17 mouse cellular contexts compared by ENCODE assay signal in the genomic region with DNA sequence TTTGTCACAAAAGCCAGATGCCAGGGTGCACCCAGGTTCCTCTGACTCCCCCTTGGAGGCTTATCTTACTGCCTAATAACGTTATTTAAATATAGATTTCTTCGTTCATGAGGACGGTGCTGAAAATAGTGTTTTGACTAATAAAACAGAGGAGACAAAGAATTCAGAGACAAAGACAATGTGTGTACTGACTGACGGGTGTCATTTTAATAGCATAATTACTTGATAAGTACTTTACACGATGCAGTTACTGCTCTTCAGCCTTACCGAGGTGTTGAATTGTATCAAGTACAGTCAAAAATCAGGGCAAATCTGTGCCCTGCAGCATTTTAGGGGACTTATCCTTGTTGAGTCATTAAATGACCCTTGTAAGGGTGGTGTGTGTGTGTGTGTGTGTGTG.
"Had no signal": no experiment of that assay in that cellular context is flagged by ENCODE, and none has a peak within 500 bp of the region (broad histone marks: within the 10 kb centered on the region; RNA-seq: fewer than 3 reads in every experiment).

No protein-coding gene starts in this region.

- H3K9ac ChIP-seq: liver, postnatal 0 days; lung, embryonic 15.5 days; midbrain, embryonic 12.5 days; midbrain, embryonic 15.5 days; neural tube, embryonic 12.5 days; stomach, embryonic 15.5 days had no signal

- H3K27me3 ChIP-seq: lung, embryonic 15.5 days; megakaryocyte, embryonic 14.5 days; midbrain, embryonic 12.5 days; midbrain, embryonic 15.5 days; neural tube, embryonic 12.5 days; stomach, embryonic 15.5 days had no signal

- H3K9me3 ChIP-seq: lung, embryonic 15.5 days; midbrain, embryonic 12.5 days; midbrain, embryonic 15.5 days; stomach, embryonic 15.5 days had no signal

- H3K4me2 ChIP-seq: lung, embryonic 15.5 days; midbrain, embryonic 12.5 days; midbrain, embryonic 15.5 days; neural tube, embryonic 12.5 days; stomach, embryonic 15.5 days had no signal

- H3K4me1 ChIP-seq: lung, embryonic 15.5 days; megakaryocyte, embryonic 14.5 days; midbrain, embryonic 12.5 days; midbrain, embryonic 15.5 days; neural tube, embryonic 12.5 days; stomach, embryonic 15.5 days had no signal

- H3K27ac ChIP-seq: lung, embryonic 15.5 days; macrophage; midbrain, embryonic 12.5 days; midbrain, embryonic 15.5 days; neural tube, embryonic 12.5 days; stomach, embryonic 15.5 days; stomach, postnatal 0 days had no signal

- DNase-seq: liver, postnatal 0 days; lung, adult 2 months; lung, postnatal 14 days; lung, postnatal 36 days; right cerebral cortex, postnatal 14 days; thymus, adult 2 months; thymus, postnatal 25 days; thymus, postnatal 4 days had no signal

- H3K36me3 ChIP-seq: lung, embryonic 15.5 days; midbrain, embryonic 12.5 days; midbrain, embryonic 15.5 days; neural tube, embryonic 12.5 days; stomach, embryonic 15.5 days had no signal

- ATAC-seq: liver, postnatal 0 days; lung, postnatal 0 days; midbrain, embryonic 15.5 days had no signal

- H3K4me3 ChIP-seq: lung, embryonic 15.5 days; megakaryocyte, embryonic 14.5 days; midbrain, embryonic 12.5 days; midbrain, embryonic 15.5 days; neural tube, embryonic 12.5 days; stomach, embryonic 15.5 days had no signal
